Mouse (Mus musculus) neural tube, embryonic 13.5 days (tissue): ENCODE data around the gene Chadl. TPM values are rescaled to one million over a fixed set of nuclear protein-coding genes. Genes with fewer than 3 reads are reported as not detected.
A peak's percentile ranks its signal among the peaks of the same experiment; 100 is the strongest.
"Not testable (repeated sequence)": the region's sequence is repeated elsewhere in the genome, so short reads cannot be mapped to it uniquely, and the experiment has no call there.

Experiments
- ATAC-seq: fragments of 200-750 bp; cut with Nextera tagmentation; 2 replicates; pipeline ENCODE4 v1.8.0; 2017; ENCODE audit warnings: low read depth, mild to moderate bottlenecking, moderate TSS enrichment, moderate library complexity
- H3K27ac ChIP-seq: fragments of 300-500 bp; sonication (generic); replicated peaks from 2 replicates; pipeline ENCODE4 v1.5.1; 2015; ENCODE audit warnings: moderate library complexity, mild to moderate bottlenecking, inconsistent platforms
- H3K27me3 ChIP-seq: fragments of 300-500 bp; sonication (generic); 2 replicates; pipeline ENCODE4 v1.6.1; 2015; ENCODE audit warnings: mild to moderate bottlenecking, inconsistent platforms
- H3K36me3 ChIP-seq: fragments of 300-500 bp; sonication (generic); 2 replicates; pipeline ENCODE4 v1.6.1; 2015; ENCODE audit warnings: mild to moderate bottlenecking, inconsistent platforms
- H3K4me1 ChIP-seq: fragments of 300-500 bp; sonication (generic); replicated peaks from 2 replicates; pipeline ENCODE4 v1.6.1; 2015; ENCODE audit warnings: inconsistent platforms
- H3K4me2 ChIP-seq: fragments of 300-500 bp; sonication (generic); 2 replicates; pipeline ENCODE4 v1.6.1; 2015; ENCODE audit warnings: inconsistent platforms, mild to moderate bottlenecking, moderate library complexity
- H3K4me3 ChIP-seq: fragments of 300-500 bp; sonication (generic); 2 replicates; pipeline ENCODE4 v1.5.1; 2015; ENCODE audit warnings: mild to moderate bottlenecking, inconsistent platforms
- H3K9ac ChIP-seq: fragments of 300-500 bp; sonication (generic); 2 replicates; pipeline ENCODE4 v1.6.1; 2015; ENCODE audit warnings: moderate library complexity, mild to moderate bottlenecking, inconsistent platforms
- H3K9me3 ChIP-seq: fragments of 300-500 bp; sonication (generic); 2 replicates; pipeline ENCODE4 v1.6.1; 2016; ENCODE audit warnings: inconsistent platforms
- WGBS: fragments of 180-500 bp; shearing (Covaris S2); methylation state at CpG from one replicate; pipeline ENCODE4 v1.1.7; 2015; 5-methylcytosine and 5-hydroxymethylcytosine counted together
- polyA plus RNA-seq: library from polyadenylated mRNA; unstranded; fragments of >200 nt; fragmentation: Nextera tagmentation; extraction: Ambion mirVana; gene quantifications from 2 replicates; pipeline ENCODE4 v1.2.1, GENCODE M21; 2015

Gene Chadl
- polyA plus RNA-seq = 12.3 and 13.8 TPM in 2 replicates

GRCm38 (mm10) chr15:81697175-81697574 is at the start of gene Chadl:
TSS of gene Chadl (minus strand) at chr15:81697287.
- peaks cover 48% of the 10 kb centered on the region for H3K27me3 ChIP-seq

GRCm38 (mm10) chr15:81745601-81746114 is 48.6 kb upstream of the Chadl start:
- H3K4me1 ChIP-seq = peaks cover 39% of the 10 kb centered on the region
- ATAC-seq = peak; percentile 82
- no peaks in the 10 kb centered on the region for H3K27me3 ChIP-seq
- peak overlapping the region; percentile 75 for H3K4me2 ChIP-seq
- H3K27ac ChIP-seq = peak overlapping the region; percentile 94
- no peaks in the 10 kb centered on the region for H3K9me3 ChIP-seq
- peak overlapping the region; percentile 97 for H3K9ac ChIP-seq
- peak overlapping the region; percentile 94 for H3K4me3 ChIP-seq
- under 1% methylated on average over 32 of the region's 33 CpGs for WGBS
- no peaks in the 10 kb centered on the region for H3K36me3 ChIP-seq

More at GRCm38 (mm10) chr15:81697175-81697574, at the start of gene Chadl:
- H3K4me2 ChIP-seq = peak within 1 kb of the TSS; percentile 29
- peaks cover 25% of the 10 kb centered on the region for H3K4me1 ChIP-seq
- no peak within 1 kb of the TSS for H3K9ac ChIP-seq
- H3K36me3 ChIP-seq = peaks cover 3% of the 10 kb centered on the region; the same call in 1 of the 2 replicates
- H3K27ac ChIP-seq = no peak within 1 kb of the TSS
- no peak within 1 kb of the TSS for H3K4me3 ChIP-seq
- 53% methylated on average over 7 of the region's 7 CpGs for WGBS
- H3K9me3 ChIP-seq = no peaks in the 10 kb centered on the region
- ATAC-seq = peak; percentile 32; the same call in 1 of the 2 replicates

GRCm38 (mm10) chr15:81744992-81745600 is 48.0 kb upstream of the Chadl start, which contains the start of the genes Zc3h7b and Rangap1:
TSS of gene Zc3h7b (plus strand) at chr15:81745057.
TSS of gene Rangap1 (minus strand) at chr15:81745530.
- peaks cover 33% of the 10 kb centered on the region for H3K4me1 ChIP-seq
- peak; percentile 86 for ATAC-seq
- WGBS = 0% methylated on average over 64 of the region's 65 CpGs

GRCm38 (mm10) chr15:81742368-81742767 is 45.3 kb upstream of the Chadl start:
- not testable (repeated sequence) for ATAC-seq, H3K4me2 ChIP-seq, H3K27me3 ChIP-seq, H3K27ac ChIP-seq, H3K9ac ChIP-seq, H3K9me3 ChIP-seq, H3K4me3 ChIP-seq, H3K36me3 ChIP-seq
- 36% methylated on average over 2 of the region's 2 CpGs for WGBS
- H3K4me1 ChIP-seq = peaks cover 20% of the 10 kb centered on the region

More at GRCm38 (mm10) chr15:81744992-81745600, 48.0 kb upstream of the Chadl start, which contains the start of the genes Zc3h7b and Rangap1:
- Histone ChIP-seq H3K9ac (peak within 1 kb of the TSS; percentile 97), H3K4me3 (peak within 1 kb of the TSS; percentile 94), H3K9me3 (no peaks in the 10 kb centered on the region), H3K27me3 (no peaks in the 10 kb centered on the region), H3K36me3 (no peaks in the 10 kb centered on the region), H3K4me2 (peak within 1 kb of the TSS; percentile 75), H3K27ac (peak within 1 kb of the TSS; percentile 94)

- ATAC-seq = no peak
- 13% methylated on average over 2 of the region's 2 CpGs for WGBS
- H3K9me3 ChIP-seq = no peaks in the 10 kb centered on the region
- H3K4me3 ChIP-seq = no peak overlapping the region
- no peaks in the 10 kb centered on the region for H3K27me3 ChIP-seq
- no peak overlapping the region for H3K27ac ChIP-seq
- H3K36me3 ChIP-seq = no peaks in the 10 kb centered on the region
- peaks cover 8% of the 10 kb centered on the region for H3K4me1 ChIP-seq
- no peak overlapping the region for H3K4me2 ChIP-seq
- H3K9ac ChIP-seq = no peak overlapping the region
Measured at GRCm38 (mm10) chr15:81739924-81740323, 42.8 kb upstream of the Chadl start.

GRCm38 (mm10) chr15:81739296-81739695 is 42.2 kb upstream of the Chadl start:
- Histone ChIP-seq H3K4me1 (peaks cover 5% of the 10 kb centered on the region), H3K27me3 (no peaks in the 10 kb centered on the region), H3K36me3 (no peaks in the 10 kb centered on the region), H3K9me3 (no peaks in the 10 kb centered on the region), H3K4me2 (no peak overlapping the region), H3K9ac (no peak overlapping the region), H3K27ac (no peak overlapping the region), H3K4me3 (no peak overlapping the region)
- WGBS = 87% methylated on average over 3 of the region's 3 CpGs
- no peak for ATAC-seq

GRCm38 (mm10) chr15:81735075-81735474 is 38.0 kb upstream of the Chadl start:
- no peaks in the 10 kb centered on the region for H3K27me3 ChIP-seq
- H3K9ac ChIP-seq = no peak overlapping the region
- H3K9me3 ChIP-seq = no peaks in the 10 kb centered on the region
- WGBS = 64% methylated on average over 3 of the region's 3 CpGs
- no peaks in the 10 kb centered on the region for H3K36me3 ChIP-seq
- H3K4me3 ChIP-seq = no peak overlapping the region
- no peak overlapping the region for H3K4me2 ChIP-seq
- no peak for ATAC-seq
- H3K27ac ChIP-seq = no peak overlapping the region
- H3K4me1 ChIP-seq = no peaks in the 10 kb centered on the region

- Histone ChIP-seq H3K27ac (peak overlapping the region; percentile 76), H3K4me1 (peaks cover 27% of the 10 kb centered on the region), H3K4me2 (peak overlapping the region; percentile 98), H3K36me3 (0 out of 2 replicates have a peak, but pooled peaks cover 1% of the 10 kb centered on the region), H3K9ac (peak overlapping the region; percentile 92), H3K27me3 (no peaks in the 10 kb centered on the region), H3K9me3 (no peaks in the 10 kb centered on the region), H3K4me3 (peak overlapping the region; percentile 99)
- WGBS = 5% methylated on average over 41 of the region's 41 CpGs
- ATAC-seq = peak; percentile 100
Measured at GRCm38 (mm10) chr15:81729792-81730635, 32.9 kb upstream of the Chadl start.

- WGBS = 0% methylated on average over 49 of the region's 49 CpGs
- ATAC-seq = peak; percentile 30; the same call in 1 of the 2 replicates
- H3K9ac ChIP-seq = peak overlapping the region; percentile 92
- no peaks in the 10 kb centered on the region for H3K27me3 ChIP-seq
- H3K36me3 ChIP-seq = peaks cover 6% of the 10 kb centered on the region
- peak overlapping the region; percentile 99 for H3K4me3 ChIP-seq
- H3K4me2 ChIP-seq = peak overlapping the region; percentile 98
- H3K27ac ChIP-seq = peak overlapping the region; percentile 76
- H3K9me3 ChIP-seq = no peaks in the 10 kb centered on the region
- peaks cover 27% of the 10 kb centered on the region for H3K4me1 ChIP-seq
Measured at GRCm38 (mm10) chr15:81729241-81729791, 32.2 kb upstream of the Chadl start.

GRCm38 (mm10) chr15:81725965-81726364 is 28.9 kb upstream of the Chadl start:
- no peak overlapping the region for H3K9ac ChIP-seq
- peaks cover 39% of the 10 kb centered on the region for H3K36me3 ChIP-seq
- ATAC-seq = no peak
- H3K4me3 ChIP-seq = no peak overlapping the region
- H3K27ac ChIP-seq = no peak overlapping the region
- whole genome bisulfite sequencing = 93% methylated on average over 8 of the region's 8 CpGs
- H3K4me1 ChIP-seq = peaks cover 27% of the 10 kb centered on the region
- H3K4me2 ChIP-seq = no peak overlapping the region
- no peaks in the 10 kb centered on the region for H3K27me3 ChIP-seq
- H3K9me3 ChIP-seq = no peaks in the 10 kb centered on the region

GRCm38 (mm10) chr15:81723653-81724052 is 26.6 kb upstream of the Chadl start:
- no peak for ATAC-seq
- 92% methylated on average over 11 of the region's 11 CpGs for WGBS
- Histone ChIP-seq H3K27ac (no peak overlapping the region), H3K27me3 (no peaks in the 10 kb centered on the region), H3K4me3 (no peak overlapping the region), H3K4me2 (no peak overlapping the region), H3K4me1 (peaks cover 25% of the 10 kb centered on the region), H3K9me3 (no peaks in the 10 kb centered on the region), H3K36me3 (peaks cover 63% of the 10 kb centered on the region), H3K9ac (no peak overlapping the region)
